Mouse (Mus musculus): ENCODE results near the gene Snrk. TPM values are rescaled to one million over a fixed set of nuclear protein-coding genes. Genes with fewer than 3 reads are reported as not detected.

Gene Snrk
- polyA plus RNA-seq, 1 experiment from 2014 or later, result 57.5 TPM

DNA sequence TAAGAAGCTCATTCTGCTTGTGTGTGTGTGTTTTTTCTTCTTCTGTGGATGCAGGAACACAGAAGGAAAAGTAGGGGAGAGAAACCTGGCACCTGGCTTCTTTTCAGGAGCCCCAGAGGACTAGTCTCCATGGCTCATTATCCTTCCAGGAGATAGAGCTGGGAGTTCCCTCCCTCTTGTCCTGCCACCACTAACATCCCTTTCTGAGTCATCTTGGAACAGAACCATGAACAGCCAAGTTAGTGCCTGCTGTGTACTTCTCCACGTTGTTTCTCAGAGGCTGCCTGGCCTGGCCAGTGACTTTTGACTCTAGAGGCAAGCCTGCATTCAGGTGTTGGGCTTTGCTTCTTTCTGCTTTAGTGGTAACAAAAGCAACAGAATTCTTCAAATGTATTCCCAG is 707 bp upstream of the Snrk start:
- no peaks in the 10 kb centered on the region for H3K9me3 ChIP-seq (ENCODE audit: control insufficient read depth, low read length)
- WGBS, result 53% methylated on average over 1 of the region's 1 CpGs
- no peaks in the 10 kb centered on the region for H3K27me3 ChIP-seq (ENCODE audit: control insufficient read depth, insufficient read depth, low read length)
- H3K4me1 ChIP-seq (ENCODE audit: control insufficient read depth, insufficient read depth, low read length), result peaks cover 7% of the 10 kb centered on the region
- H3K4me3 ChIP-seq (replicated peaks; ENCODE audit: low read depth, low read length), result no peak overlapping the region
- no peak overlapping the region for H3K4me2 ChIP-seq (ENCODE audit: low read length)
- ATAC-seq (ENCODE audit: low FRiP score, low TSS enrichment) (no peak), DNase-seq (no peak)
- H3K9ac ChIP-seq (replicated peaks; ENCODE audit: low read length), result no peak overlapping the region
- no peaks in the 10 kb centered on the region for H3K36me3 ChIP-seq (ENCODE audit: control insufficient read depth, insufficient read depth, low read length)
- H3K27ac ChIP-seq (replicated peaks; ENCODE audit: low read depth, low read length), result no peak overlapping the region

DNA sequence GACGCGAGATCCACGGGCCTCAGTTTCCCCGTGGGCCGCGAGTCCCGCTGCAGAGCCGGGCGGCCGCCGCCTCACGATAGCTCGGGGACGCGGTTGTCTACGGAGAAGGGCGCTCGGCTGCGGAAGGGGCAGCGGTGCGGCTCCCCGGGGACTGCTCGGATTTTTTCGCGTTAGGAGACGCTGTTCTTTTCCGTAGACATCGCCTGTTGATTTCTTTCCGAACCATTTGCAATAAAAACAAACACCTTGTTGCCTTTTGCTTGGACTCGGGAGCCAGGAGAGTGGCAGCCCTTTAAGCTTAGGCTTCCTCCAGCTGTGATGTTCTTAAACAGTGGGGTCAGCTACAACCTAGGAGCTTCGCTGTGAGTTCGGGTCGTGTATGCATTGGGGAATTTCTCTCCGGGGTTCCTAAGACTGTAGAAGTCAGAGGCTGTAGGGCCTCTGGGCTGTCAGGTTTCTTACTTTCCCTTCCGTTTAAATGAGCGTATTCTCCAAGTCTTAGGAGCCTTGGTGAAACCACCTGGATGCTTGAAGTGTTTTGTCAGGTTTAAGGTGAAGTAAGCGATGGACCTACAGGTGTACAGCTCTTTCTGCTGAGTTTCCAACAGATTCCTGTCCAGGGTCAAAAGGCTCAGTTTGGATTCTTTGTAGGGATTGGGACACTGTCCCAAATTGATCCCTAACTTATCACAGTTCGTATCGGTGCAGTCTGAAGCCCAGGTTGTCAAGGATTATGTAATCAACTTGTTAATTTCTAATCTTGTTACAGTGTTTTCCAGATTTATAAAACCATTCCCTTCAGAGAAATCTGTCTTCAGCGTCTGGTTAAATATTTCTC is 845 bp downstream of the Snrk start:
- WGBS, result 4% methylated on average over 40 of the region's 40 CpGs
- Histone ChIP-seq H3K9ac (replicated peaks; ENCODE audit: low read length) (peak overlapping the region; percentile 92), H3K4me2 (ENCODE audit: low read length) (peak overlapping the region; percentile 79), H3K36me3 (ENCODE audit: control insufficient read depth, insufficient read depth, low read length) (no peaks in the 10 kb centered on the region), H3K4me3 (replicated peaks; ENCODE audit: low read depth, low read length) (peak overlapping the region; percentile 78), H3K27ac (replicated peaks; ENCODE audit: low read depth, low read length) (peak overlapping the region; percentile 92), H3K27me3 (ENCODE audit: control insufficient read depth, insufficient read depth, low read length) (no peaks in the 10 kb centered on the region), H3K4me1 (ENCODE audit: control insufficient read depth, insufficient read depth, low read length) (peaks cover 7% of the 10 kb centered on the region), H3K9me3 (ENCODE audit: control insufficient read depth, low read length) (no peaks in the 10 kb centered on the region)
- peak; percentile 71 for DNase-seq
- ATAC-seq (ENCODE audit: low FRiP score, low TSS enrichment), result no peak

DNA sequence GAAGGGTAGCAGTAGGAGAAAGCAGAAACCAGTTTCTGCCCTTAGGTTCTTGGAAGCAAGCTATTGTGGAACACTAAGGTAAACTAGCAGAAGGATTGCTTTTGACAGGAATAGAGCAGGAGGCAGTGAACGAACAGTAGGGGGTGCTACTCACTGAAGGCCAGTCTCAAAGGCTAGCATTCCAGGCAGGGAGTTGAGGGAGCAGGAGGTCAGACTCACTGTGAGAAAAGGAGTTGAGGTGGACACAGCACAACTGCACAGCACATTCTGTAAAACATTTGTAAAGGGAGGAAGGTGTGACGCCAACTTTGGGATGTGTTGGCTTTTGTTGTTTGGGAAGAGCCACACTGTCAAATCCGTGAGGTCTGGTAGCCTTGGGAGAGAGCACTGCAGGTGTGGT is 3.0 kb downstream of the Snrk start:
- Histone ChIP-seq H3K4me1 (ENCODE audit: control insufficient read depth, insufficient read depth, low read length) (peaks cover 7% of the 10 kb centered on the region), H3K36me3 (ENCODE audit: control insufficient read depth, insufficient read depth, low read length) (no peaks in the 10 kb centered on the region), H3K4me3 (replicated peaks; ENCODE audit: low read depth, low read length) (no peak overlapping the region), H3K9me3 (ENCODE audit: control insufficient read depth, low read length) (no peaks in the 10 kb centered on the region), H3K9ac (replicated peaks; ENCODE audit: low read length) (no peak overlapping the region), H3K27me3 (ENCODE audit: control insufficient read depth, insufficient read depth, low read length) (no peaks in the 10 kb centered on the region), H3K27ac (replicated peaks; ENCODE audit: low read depth, low read length) (no peak overlapping the region), H3K4me2 (ENCODE audit: low read length) (no peak overlapping the region)
- DNase-seq (peak; percentile 60), ATAC-seq (ENCODE audit: low FRiP score, low TSS enrichment) (no peak)
- WGBS, result 42% methylated on average over 3 of the region's 3 CpGs

DNA sequence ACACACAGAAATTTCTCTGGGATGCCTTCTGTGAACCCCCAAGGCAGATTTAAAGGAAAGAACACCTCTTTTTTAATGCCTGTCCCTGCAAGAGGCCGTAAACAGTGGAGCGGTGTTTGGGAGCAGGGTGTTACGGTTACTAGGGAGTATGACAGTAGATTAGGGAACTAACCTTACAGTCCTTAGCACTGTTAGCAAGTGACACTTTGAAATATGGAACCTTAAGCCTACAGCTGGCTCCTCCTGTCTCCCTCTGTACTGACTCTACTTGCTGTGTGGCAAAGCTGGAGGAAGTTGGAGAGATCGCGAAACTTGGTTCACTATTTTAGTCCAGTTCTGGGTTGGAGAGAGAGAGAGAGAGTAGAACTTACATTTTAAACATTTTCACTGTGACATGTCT is 5.0 kb downstream of the Snrk start:
- no peak overlapping the region for H3K4me2 ChIP-seq (ENCODE audit: low read length)
- peaks cover 7% of the 10 kb centered on the region for H3K4me1 ChIP-seq (ENCODE audit: control insufficient read depth, insufficient read depth, low read length)
- no peak overlapping the region for H3K9ac ChIP-seq (replicated peaks; ENCODE audit: low read length)
- WGBS, result 95% methylated on average over 5 of the region's 5 CpGs
- no peak for ATAC-seq (ENCODE audit: low FRiP score, low TSS enrichment)
- H3K36me3 ChIP-seq (ENCODE audit: control insufficient read depth, insufficient read depth, low read length), result no peaks in the 10 kb centered on the region
- no peaks in the 10 kb centered on the region for H3K27me3 ChIP-seq (ENCODE audit: control insufficient read depth, insufficient read depth, low read length)
- no peaks in the 10 kb centered on the region for H3K9me3 ChIP-seq (ENCODE audit: control insufficient read depth, low read length)
- H3K4me3 ChIP-seq (replicated peaks; ENCODE audit: low read depth, low read length), result no peak overlapping the region
- no peak overlapping the region for H3K27ac ChIP-seq (replicated peaks; ENCODE audit: low read depth, low read length)
- no peak for DNase-seq

DNA sequence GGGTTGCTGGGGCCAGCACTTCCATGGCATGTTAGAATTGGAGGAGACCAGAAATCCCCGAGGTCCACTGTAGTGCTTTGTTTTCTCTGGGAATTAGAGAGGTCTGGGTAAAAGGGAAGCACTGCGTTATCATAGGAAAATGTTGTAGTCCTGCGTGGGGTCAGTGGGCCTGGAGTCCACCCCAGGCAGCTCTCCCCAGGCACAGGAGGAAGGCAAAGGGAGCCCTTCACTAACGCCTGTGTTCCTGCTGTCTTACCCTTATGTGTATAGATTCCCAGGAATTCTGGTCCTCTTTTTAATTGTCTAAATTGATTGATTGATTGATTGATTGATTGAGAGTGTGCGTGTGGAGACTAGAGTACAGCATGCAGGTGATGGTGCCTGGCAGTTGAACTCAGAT is 6.1 kb downstream of the Snrk start:
- Histone ChIP-seq H3K4me1 (ENCODE audit: control insufficient read depth, insufficient read depth, low read length) (peaks cover 4% of the 10 kb centered on the region), H3K36me3 (ENCODE audit: control insufficient read depth, insufficient read depth, low read length) (no peaks in the 10 kb centered on the region), H3K27ac (replicated peaks; ENCODE audit: low read depth, low read length) (no peak overlapping the region), H3K4me2 (ENCODE audit: low read length) (no peak overlapping the region), H3K27me3 (ENCODE audit: control insufficient read depth, insufficient read depth, low read length) (no peaks in the 10 kb centered on the region), H3K9ac (replicated peaks; ENCODE audit: low read length) (no peak overlapping the region), H3K4me3 (replicated peaks; ENCODE audit: low read depth, low read length) (no peak overlapping the region), H3K9me3 (ENCODE audit: control insufficient read depth, low read length) (no peaks in the 10 kb centered on the region)
- ATAC-seq (ENCODE audit: low FRiP score, low TSS enrichment), result no peak
- no peak for DNase-seq
- WGBS, result 82% methylated on average over 5 of the region's 5 CpGs

DNA sequence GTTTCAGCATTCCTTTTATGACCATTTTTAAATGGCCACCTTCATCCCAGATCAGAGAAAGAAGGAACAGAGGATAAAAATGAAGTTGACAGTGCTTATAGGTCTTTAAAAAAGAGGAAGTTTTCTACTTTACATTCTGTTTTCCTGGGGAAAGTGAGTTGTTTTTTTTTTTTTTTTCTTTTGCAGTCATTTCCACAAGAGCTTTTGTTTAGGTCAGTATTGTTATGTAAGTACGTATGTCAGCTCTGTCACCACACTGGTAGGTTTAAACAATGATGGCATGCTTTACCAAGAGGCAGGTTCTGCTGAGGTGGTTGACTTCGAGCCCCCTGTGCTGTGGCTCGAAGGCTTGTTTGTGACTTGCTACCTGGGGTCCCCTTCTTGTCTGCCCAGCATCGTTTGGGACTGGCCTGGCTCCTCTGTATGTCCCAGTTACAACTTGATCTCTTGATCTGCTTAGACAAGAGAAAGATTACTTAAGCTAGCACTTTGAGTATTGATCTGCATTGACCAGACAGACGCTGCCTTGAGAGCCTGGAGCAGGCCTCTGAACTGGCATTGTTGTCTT is 8.7 kb downstream of the Snrk start:
- Histone ChIP-seq H3K9ac (replicated peaks; ENCODE audit: low read length) (no peak overlapping the region), H3K27me3 (ENCODE audit: control insufficient read depth, insufficient read depth, low read length) (no peaks in the 10 kb centered on the region), H3K36me3 (ENCODE audit: control insufficient read depth, insufficient read depth, low read length) (no peaks in the 10 kb centered on the region), H3K27ac (replicated peaks; ENCODE audit: low read depth, low read length) (no peak overlapping the region), H3K4me2 (ENCODE audit: low read length) (no peak overlapping the region), H3K9me3 (ENCODE audit: control insufficient read depth, low read length) (no peaks in the 10 kb centered on the region), H3K4me1 (ENCODE audit: control insufficient read depth, insufficient read depth, low read length) (no peaks in the 10 kb centered on the region), H3K4me3 (replicated peaks; ENCODE audit: low read depth, low read length) (no peak overlapping the region)
- no peak for ATAC-seq (ENCODE audit: low FRiP score, low TSS enrichment)
- WGBS, result 25% methylated on average over 5 of the region's 5 CpGs
- DNase-seq, result no peak

GRCm38 (mm10) chr9:122126790-122127189 is 9.7 kb downstream of the Snrk start:
- no peaks in the 10 kb centered on the region for H3K9me3 ChIP-seq (ENCODE audit: control insufficient read depth, low read length)
- no peaks in the 10 kb centered on the region for H3K4me1 ChIP-seq (ENCODE audit: control insufficient read depth, insufficient read depth, low read length)
- no peaks in the 10 kb centered on the region for H3K27me3 ChIP-seq (ENCODE audit: control insufficient read depth, insufficient read depth, low read length)
- no peak overlapping the region for H3K9ac ChIP-seq (replicated peaks; ENCODE audit: low read length)
- ATAC-seq (ENCODE audit: low FRiP score, low TSS enrichment), result no peak
- no peak for DNase-seq
- H3K4me3 ChIP-seq (replicated peaks; ENCODE audit: low read depth, low read length), result no peak overlapping the region
- no peak overlapping the region for H3K4me2 ChIP-seq (ENCODE audit: low read length)
- no peaks in the 10 kb centered on the region for H3K36me3 ChIP-seq (ENCODE audit: control insufficient read depth, insufficient read depth, low read length)
- 82% methylated on average over 8 of the region's 8 CpGs for WGBS
- H3K27ac ChIP-seq (replicated peaks; ENCODE audit: low read depth, low read length), result no peak overlapping the region

DNA sequence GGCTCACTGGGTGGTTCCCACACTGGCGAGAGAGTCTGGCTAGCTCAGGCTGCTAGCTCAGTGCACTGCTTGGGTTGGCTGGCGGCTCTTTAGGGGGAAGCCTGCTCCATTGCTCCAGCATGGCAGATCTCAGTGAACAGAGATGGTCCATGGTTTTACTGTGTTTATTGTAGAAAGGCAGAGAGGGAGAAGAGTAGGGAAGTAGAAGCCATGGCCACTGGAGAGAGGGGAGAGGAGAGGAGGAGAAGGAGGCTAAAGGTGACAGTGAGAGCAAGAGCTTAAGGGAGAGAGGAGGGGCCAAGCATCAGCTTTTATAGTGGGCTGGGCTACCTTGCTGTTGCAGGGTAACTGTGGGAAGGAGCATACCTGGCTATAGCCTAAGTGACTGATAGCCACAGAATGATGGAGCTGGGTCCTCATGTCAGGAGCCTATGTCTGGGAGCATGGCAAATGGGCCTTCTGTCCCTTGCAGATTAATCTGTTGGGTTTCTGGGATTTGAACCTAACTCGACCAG is 10.3 kb downstream of the Snrk start:
- Histone ChIP-seq H3K36me3 (ENCODE audit: control insufficient read depth, insufficient read depth, low read length) (peaks cover 2% of the 10 kb centered on the region; the same call in 1 of the 2 replicates), H3K27me3 (ENCODE audit: control insufficient read depth, insufficient read depth, low read length) (no peaks in the 10 kb centered on the region), H3K4me1 (ENCODE audit: control insufficient read depth, insufficient read depth, low read length) (no peaks in the 10 kb centered on the region), H3K27ac (replicated peaks; ENCODE audit: low read depth, low read length) (no peak overlapping the region), H3K4me3 (replicated peaks; ENCODE audit: low read depth, low read length) (no peak overlapping the region), H3K4me2 (ENCODE audit: low read length) (no peak overlapping the region), H3K9me3 (ENCODE audit: control insufficient read depth, low read length) (no peaks in the 10 kb centered on the region), H3K9ac (replicated peaks; ENCODE audit: low read length) (no peak overlapping the region)
- WGBS, result 73% methylated on average over 3 of the region's 3 CpGs
- DNase-seq, result no peak
- ATAC-seq (ENCODE audit: low FRiP score, low TSS enrichment), result no peak

- WGBS, result 88% methylated on average over 5 of the region's 5 CpGs
- H3K36me3 ChIP-seq (ENCODE audit: control insufficient read depth, insufficient read depth, low read length), result peaks cover 4% of the 10 kb centered on the region; the same call in 1 of the 2 replicates
Measured at GRCm38 (mm10) chr9:122128686-122129085, 11.6 kb downstream of the Snrk start.

More at GRCm38 (mm10) chr9:122128686-122129085, 11.6 kb downstream of the Snrk start:
- Histone ChIP-seq H3K4me2 (ENCODE audit: low read length) (no peak overlapping the region), H3K9me3 (ENCODE audit: control insufficient read depth, low read length) (no peaks in the 10 kb centered on the region), H3K9ac (replicated peaks; ENCODE audit: low read length) (no peak overlapping the region), H3K27ac (replicated peaks; ENCODE audit: low read depth, low read length) (no peak overlapping the region), H3K4me1 (ENCODE audit: control insufficient read depth, insufficient read depth, low read length) (no peaks in the 10 kb centered on the region), H3K27me3 (ENCODE audit: control insufficient read depth, insufficient read depth, low read length) (no peaks in the 10 kb centered on the region), H3K4me3 (replicated peaks; ENCODE audit: low read depth, low read length) (no peak overlapping the region)
- DNase-seq (no peak), ATAC-seq (ENCODE audit: low FRiP score, low TSS enrichment) (no peak)

Data from midbrain, embryonic 14.5 days (tissue).